Mouse (Mus musculus) embryonic fibroblast, embryonic 13.5 days (primary cell): ENCODE results near the gene Glud1.

ENCODE experiments used
- CTCF ChIP-seq: IDR thresholded peaks from 2 replicates; pipeline ENCODE4 v1.5.1; 2011; ENCODE audit warnings: mild to moderate bottlenecking, control low read depth, low read length, moderate library complexity, borderline replicate concordance; ENCODE audit not compliant: insufficient read depth
- POLR2A ChIP-seq: IDR thresholded peaks from 2 replicates; pipeline ENCODE4 v1.6.1; 2011; ENCODE audit warnings: low read depth, mild to moderate bottlenecking, control low read depth, low read length, moderate library complexity

DNA sequence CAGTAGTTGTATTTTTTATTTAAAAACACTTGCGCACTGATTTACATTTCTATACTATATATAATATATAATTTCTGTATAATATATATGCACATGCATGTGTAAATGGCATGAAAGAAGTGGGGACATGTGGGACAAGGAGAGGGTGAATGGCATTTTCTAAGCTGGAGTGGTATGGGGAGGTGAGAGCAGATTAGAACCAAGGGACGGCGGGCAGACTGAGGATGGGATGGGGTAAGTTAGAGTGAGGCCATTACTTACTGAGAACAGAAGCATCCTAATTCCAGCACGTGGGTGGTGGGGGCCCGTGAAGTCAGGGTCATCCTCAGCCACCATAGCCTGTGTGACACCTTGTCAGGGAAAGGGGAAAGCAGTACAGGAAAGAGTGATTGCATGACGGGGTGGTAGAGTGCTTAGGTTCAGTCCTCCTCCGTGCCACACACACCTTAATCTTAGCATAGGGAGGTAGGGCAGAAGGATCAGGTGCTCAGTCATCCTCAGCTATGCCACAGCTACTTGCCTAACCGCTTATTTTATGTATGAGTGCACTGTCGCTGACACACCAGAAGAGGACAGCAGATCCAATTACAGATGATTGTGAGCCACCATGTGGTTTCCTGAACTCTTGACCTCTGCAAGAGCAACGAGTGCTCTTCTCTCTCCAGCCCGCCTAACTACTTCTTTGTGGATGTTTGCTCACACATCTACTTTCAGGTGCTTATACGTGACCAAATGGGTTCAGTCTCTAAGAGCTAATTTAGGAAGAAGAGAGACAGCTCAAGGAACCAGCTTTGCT, 35.4 kb downstream of the Glud1 start:
- no peak for TF ChIP-seq CTCF
- TF ChIP-seq POLR2A, result no peak
